Mouse (Mus musculus): Measurements from ENCODE around the gene Rbm20. TPM values are rescaled to one million over a fixed set of nuclear protein-coding genes. Genes with fewer than 3 reads are reported as not detected.
"Not testable (repeated sequence)": the region's sequence is repeated elsewhere in the genome, so short reads cannot be mapped to it uniquely, and the experiment has no call there.

The Rbm20 gene
- total RNA-seq, 1 experiment from 2014 or later = not detected

DNA sequence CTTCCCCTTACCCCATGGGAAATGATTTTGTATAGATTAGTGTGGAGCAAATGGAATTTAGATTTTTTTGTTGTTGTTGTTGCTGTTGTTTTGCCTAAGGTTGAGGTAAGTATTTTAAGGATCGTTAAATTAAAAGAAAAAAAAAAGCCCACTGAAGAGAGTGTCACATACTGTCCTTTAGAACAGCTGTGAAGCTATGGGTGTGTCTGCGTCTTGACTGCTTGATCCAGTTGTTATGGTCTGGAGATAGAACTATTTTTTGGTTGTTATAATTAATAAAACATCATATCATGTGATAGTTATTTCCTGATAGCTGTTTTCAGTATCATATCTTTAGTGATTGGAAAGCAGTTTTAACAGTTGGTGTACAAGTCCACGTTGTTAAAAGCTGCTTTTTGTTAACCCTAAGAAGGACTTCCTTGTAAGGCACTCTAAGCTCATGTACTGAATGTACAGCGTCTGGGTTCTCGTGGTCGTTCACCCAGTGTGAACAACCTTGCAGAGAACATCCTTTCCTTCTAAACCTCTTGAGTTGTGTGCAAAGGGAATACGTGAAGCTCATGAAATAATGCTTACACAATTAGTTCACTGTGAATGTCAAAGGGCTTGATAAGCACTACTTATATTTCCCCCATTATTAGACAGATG lies 227.9 kb downstream of the Rbm20 start:
- ATAC-seq (ENCODE audit: extremely low read depth, insufficient number of reproducible peaks, low FRiP score, poor library complexity, severe bottlenecking) = no peak

DNA sequence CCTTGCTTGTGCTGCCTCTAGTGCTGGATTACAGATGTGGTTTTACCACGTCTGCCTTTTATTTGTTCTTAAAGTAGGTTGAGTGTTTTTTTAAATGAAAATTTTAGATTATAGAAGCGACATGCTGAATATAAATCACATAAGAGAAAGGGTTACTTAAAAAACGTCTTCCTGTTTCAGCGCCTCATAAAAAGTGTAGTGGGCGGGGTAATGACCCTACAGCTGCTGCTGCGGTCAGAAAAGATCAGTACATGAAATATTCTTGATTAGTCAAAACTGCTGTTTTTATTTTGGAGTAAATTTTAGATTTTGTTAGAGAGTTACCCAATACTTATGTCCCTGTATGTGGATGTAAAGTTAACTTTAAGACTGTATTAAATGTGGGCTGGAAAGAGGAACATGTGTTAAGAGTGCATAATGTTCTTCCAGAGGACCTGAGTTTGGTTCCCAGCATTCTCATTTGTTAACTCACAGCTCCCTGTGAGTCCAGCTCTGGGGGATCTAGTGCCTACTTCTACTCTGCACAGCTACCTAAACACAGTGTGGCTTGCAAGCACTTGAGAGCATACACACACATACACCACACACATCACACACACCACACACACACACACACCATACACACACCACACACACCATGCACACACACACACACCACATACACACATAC lies 229.1 kb downstream of the Rbm20 start:
- ATAC-seq (ENCODE audit: extremely low read depth, insufficient number of reproducible peaks, low FRiP score, poor library complexity, severe bottlenecking) = no peak

DNA sequence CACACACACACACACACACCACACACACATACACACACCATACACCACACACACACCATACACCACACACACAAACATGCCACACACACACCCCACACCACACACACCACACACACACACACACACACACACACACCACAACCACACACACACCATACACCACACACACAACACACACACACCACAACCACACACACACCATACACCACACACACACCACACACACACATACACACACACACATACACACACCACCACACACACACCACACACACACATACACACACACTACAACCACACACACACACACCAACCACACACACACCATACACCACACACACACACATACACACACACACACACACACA lies 229.6 kb downstream of the Rbm20 start:
- ATAC-seq (ENCODE audit: extremely low read depth, insufficient number of reproducible peaks, low FRiP score, poor library complexity, severe bottlenecking) = not testable (repeated sequence)

DNA sequence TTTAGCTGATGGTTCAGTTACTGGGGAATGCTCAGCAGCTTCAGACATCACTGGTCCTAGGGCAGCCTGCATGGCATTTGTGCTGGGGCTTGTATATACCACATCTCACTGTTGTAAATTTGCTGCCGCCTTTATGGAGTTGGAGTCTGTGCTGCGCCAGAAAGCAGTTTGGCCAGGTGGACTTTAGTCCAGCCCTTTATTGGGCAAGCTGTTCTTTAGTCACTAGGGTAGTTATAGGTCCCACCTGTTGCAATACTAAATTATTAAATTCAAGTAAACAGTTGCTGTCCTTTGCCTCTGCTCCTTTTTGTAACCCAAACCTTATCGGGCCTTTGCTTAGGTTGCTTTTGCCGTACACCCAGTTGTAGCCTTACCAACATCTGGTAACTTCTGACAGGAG lies 237.8 kb downstream of the Rbm20 start:
- no peak for ATAC-seq (ENCODE audit: extremely low read depth, insufficient number of reproducible peaks, low FRiP score, poor library complexity, severe bottlenecking)

Other genes starting within 250 kb of the Rbm20 start
- 18.5 and 21.2 TPM in 2 replicates for gene Dusp5, start 148.2 kb upstream of the Rbm20 start, total RNA-seq (2017)
- 4.2 and 10.1 TPM in 2 replicates for gene Nutf2-ps1, start 88.2 kb upstream of the Rbm20 start, total RNA-seq (2017)
- 105 and 114 TPM in 2 replicates for gene Smc3, start 76.9 kb upstream of the Rbm20 start, total RNA-seq (2017)
- 162 and 168 TPM in 2 replicates for gene Pdcd4, start 214.9 kb downstream of the Rbm20 start, total RNA-seq (2017)

Data from neutrophil, adult 5-6 weeks (primary cell).